Mouse (Mus musculus) CH12.LX (cell line): ENCODE results near the gene Trim31.

Experiments
- E2F4 ChIP-seq: IDR thresholded peaks from 2 replicates; pipeline ENCODE4 v1.6.1; 2011; ENCODE audit warnings: low read depth, low read length, improper control_type of control experiment; ENCODE audit not compliant: insufficient replicate concordance
- EP300 ChIP-seq: IDR thresholded peaks from 2 replicates; pipeline ENCODE4 v1.6.1; 2011; ENCODE audit warnings: low read length, improper control_type of control experiment
- MEF2A ChIP-seq: IDR thresholded peaks from 2 replicates; pipeline ENCODE4 v1.6.1; 2014; ENCODE audit warnings: low read depth, mild to moderate bottlenecking, inconsistent platforms, low read length, improper control_type of control experiment, borderline replicate concordance
- PAX5 ChIP-seq: IDR thresholded peaks from 2 replicates; pipeline ENCODE4 v1.6.1; 2012; ENCODE audit warnings: low read length, inconsistent platforms, mixed read lengths
- SIN3A ChIP-seq: IDR thresholded peaks from 2 replicates; pipeline ENCODE4 v1.6.1; 2012; ENCODE audit warnings: low read length, improper control_type of control experiment, inconsistent platforms
- USF2 ChIP-seq: conservative IDR thresholded peaks from 2 replicates; pipeline ENCODE4 v1.6.1; 2011; ENCODE audit warnings: low read depth, low read length, improper control_type of control experiment

DNA sequence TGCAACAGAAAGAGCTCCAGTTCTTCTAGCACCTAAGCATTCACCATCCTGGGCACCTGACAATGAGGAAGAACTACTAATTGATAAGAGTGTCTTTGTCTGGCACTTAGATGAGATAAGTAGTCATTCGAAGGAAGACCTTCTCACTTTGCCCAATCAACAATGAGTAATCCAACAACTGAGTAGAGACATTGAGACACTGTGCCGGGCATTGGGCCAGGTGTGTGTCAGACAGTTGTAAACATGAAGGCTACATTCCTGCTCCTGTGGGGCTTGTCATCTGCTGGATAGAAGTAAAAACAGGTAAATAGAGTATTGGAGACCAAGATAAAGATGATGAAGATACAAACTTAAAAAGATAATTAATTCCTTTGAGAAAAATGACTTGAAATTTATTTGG, 40.1 kb downstream of the Trim31 start:
- TF ChIP-seq MEF2A (no peak), E2F4 (no peak), EP300 (no peak), SIN3A (no peak), USF2 (no peak), PAX5 (no peak)
